Mouse (Mus musculus): Measurements from ENCODE around the gene Nop53.

DNA sequence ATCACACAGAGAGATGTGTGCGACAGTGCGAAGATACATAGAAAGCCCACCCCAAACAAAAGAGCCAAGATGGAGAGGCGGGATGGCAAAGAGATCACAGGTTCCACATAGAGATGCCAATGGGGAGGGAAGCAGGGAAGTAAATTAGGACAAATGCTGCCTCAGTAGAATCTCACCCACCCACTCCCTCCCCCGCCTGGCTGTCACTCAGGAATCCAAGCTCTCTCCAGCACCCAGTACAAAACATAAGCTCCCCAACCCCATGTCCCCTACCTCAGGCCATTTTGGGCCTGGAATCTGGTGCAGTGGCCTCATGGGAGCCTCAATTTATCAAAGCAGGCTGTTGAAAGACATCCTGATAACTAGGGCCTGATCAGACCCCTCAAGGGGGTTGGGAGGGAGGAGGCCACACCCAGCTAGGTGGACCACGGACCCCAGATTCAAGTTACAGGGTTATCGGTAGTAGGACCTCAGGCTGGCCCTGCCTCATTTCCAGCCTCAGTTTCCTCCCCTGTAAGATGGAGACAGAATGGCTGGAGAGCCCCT is 25.2 kb downstream of the Nop53 start:
- no peak for TF ChIP-seq CTCF (IDR thresholded peaks at IDR 0.05; ENCODE audit: extremely low read depth, insufficient read depth, insufficient read length, insufficient replicate concordance)
- TF ChIP-seq POLR2A (IDR thresholded peaks at IDR 0.05; ENCODE audit: low read depth, low read length), result no peak
